9 mouse cellular contexts compared by ENCODE assay signal in the genomic region with DNA sequence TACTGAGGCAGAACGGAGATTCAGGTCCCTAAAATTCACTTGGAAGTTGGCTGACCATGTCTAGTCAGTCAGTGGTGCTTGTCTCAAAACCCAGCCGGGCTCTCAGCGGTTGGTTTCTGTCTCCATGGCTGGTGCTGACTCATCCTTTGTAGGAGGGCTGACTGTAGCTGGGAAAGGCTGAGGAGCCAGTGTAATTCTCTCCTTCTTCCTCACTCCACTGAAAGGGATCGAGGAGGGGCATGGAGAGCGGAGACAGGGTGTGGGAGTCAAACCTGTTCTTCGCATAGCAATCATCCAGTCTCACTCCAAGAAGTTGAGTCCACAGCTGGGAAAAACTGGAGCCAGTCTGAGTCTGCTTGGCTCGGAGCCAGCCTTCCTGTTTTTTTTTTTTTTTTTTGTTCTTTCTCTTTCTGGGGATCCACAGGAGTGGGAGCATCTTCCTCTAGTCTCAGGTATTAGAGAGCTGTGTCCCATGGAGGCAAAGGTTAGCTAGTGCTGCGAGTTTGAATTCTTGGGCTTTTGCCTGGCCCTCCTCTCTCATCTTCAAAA.
A peak's percentile ranks its signal among the peaks of the same experiment; 100 is the strongest.
DNase-seq lines count a peak whose midpoint lies in the region; TF ChIP-seq lines count a peak whose summit lies in the region.
"Had no signal": no experiment of that assay in that cellular context is flagged by ENCODE, and none has a peak within 500 bp of the region (broad histone marks: within the 10 kb centered on the region; RNA-seq: fewer than 3 reads in every experiment).

No protein-coding gene starts in this region.

- no peak for TF ChIP-seq CTCF in gastrocnemius, adult 2 months (IDR thresholded peaks at IDR 0.05)

- no peak overlapping the region for H3K27ac ChIP-seq in gastrocnemius, adult 2 months
- H3K27ac ChIP-seq: lung, embryonic 15.5 days had no signal

- peak; percentile 9 for DNase-seq in heart, adult 18-20 months
- DNase-seq in heart, adult 11 months = no peak
- DNase-seq in ovary, postnatal 14 days (ENCODE audit: low spot score) = peak; percentile 21
- no peak for DNase-seq in ovary, postnatal 36 days (ENCODE audit: low spot score)
- peak; percentile 93 for DNase-seq in brain, adult 2 months (ENCODE audit: low read depth, low spot score)
- DNase-seq in right cerebral cortex, postnatal 14 days = peak; percentile 45
- no peak for DNase-seq in gastrocnemius, adult 2 months
- no peak for DNase-seq in cerebellum, adult 9-11 months

- no peak overlapping the region for H3K4me3 ChIP-seq in gastrocnemius, adult 2 months
- H3K4me3 ChIP-seq: lung, embryonic 15.5 days had no signal

- intact Hi-C loops in gastrocnemius, adult 2 months (cut with DNase I) = no loop called here

Comparison
In these comparisons a context has a peak if more than half of its experiments do, and no peak if none do; other contexts are left out.
1. DNase-seq: peak in heart, adult 18-20 months (2 of 2), ovary, postnatal 14 days (single experiment), brain, adult 2 months (single experiment) and right cerebral cortex, postnatal 14 days (single experiment); none in heart, adult 11 months (single experiment), ovary, postnatal 36 days (single experiment), gastrocnemius, adult 2 months (single experiment) and cerebellum, adult 9-11 months (single experiment).